In the genomic region with DNA sequence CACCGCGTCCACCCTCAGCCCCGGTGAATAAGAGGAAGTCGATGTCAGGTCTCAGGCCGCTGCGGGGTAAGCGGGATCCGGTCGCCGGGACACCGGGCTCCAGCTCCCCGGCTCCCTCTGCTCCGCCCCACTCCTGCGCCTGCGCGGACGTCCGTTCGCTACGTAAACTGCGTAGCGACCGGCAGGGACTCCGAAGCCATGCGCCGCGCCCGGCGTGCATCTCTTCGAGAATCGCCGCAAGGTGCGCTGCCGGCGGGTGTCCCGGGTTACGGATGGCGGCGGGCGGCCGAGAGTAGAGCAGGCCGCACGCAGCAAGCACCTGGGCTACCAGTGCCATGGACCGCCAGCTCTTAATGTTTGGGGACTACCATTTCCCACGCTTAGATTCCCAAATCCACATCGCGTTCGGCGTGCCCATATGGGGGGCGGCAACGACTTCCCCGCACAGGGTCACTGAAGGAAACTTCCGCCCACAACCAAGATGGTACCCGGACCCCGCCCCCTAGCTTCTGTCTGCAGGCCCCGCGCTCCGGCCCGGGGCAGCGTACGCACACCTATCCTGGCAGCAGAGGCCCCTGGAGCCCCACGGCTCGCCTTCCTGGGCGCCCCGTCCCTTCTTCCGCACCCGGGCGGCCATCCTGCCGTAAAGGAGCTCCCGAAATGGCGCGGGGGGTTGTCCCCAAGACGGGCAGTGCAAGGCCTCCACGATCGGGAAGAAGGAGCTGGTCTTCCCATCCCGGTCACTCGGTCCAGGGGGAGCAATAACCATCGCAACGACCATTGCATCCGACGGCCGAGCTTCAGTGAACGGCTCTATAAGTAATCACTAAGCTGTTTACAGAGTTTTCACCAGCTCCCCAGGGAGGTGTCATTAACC, we compare ENCODE assay signal across 8 mouse cellular contexts. TPM values are rescaled to one million over a fixed set of nuclear protein-coding genes. Genes with fewer than 3 reads are reported as not detected.
DNase-seq lines count a peak whose midpoint lies in the region; ATAC-seq and TF ChIP-seq lines count a peak whose summit lies in the region.

A gene (plus strand): TSS at position 490 of the 877 bp plus-strand sequence.

- intact Hi-C loops in left cerebral cortex, adult 2 months (cut with DNase I), result loop anchor here (1.0 to 5.0 kb wide), 2 partner anchors 9 to 36 kb away; a partner anchor contains a TSS

- no peaks in the 10 kb centered on the region for H3K9me3 ChIP-seq in hindbrain, postnatal 0 days (ENCODE audit: low read length)

- TF ChIP-seq CTCF in cortical plate, adult 2 months (IDR thresholded peaks at IDR 0.05; ENCODE audit: extremely low read depth, insufficient read depth, low read length), result no peak
- no peak for TF ChIP-seq CTCF in hindbrain, postnatal 0 days (IDR thresholded peaks at IDR 0.05; ENCODE audit: low read depth)
- TF ChIP-seq CTCF in left cerebral cortex, adult 2 months (IDR thresholded peaks at IDR 0.05), result no peak; the same call in 1 of the 2 replicates

- WGBS in hindbrain, postnatal 0 days, result under 1% methylated on average over 81 of the region's 83 CpGs

- TF ChIP-seq POLR2A in cortical plate, adult 2 months (IDR thresholded peaks at IDR 0.05; ENCODE audit: extremely low read depth, insufficient read depth, low read length), result peak; percentile 43; the same call in 1 of the 2 replicates

- H3K4me1 ChIP-seq in cortical plate, adult 2 months (ENCODE audit: control insufficient read depth, insufficient read depth, low read length), result no peaks in the 10 kb centered on the region
- peaks cover 24% of the 10 kb centered on the region for H3K4me1 ChIP-seq in hindbrain, postnatal 0 days (ENCODE audit: insufficient read depth, low read length)

- peak within 1 kb of the TSS; percentile 80 for H3K9ac ChIP-seq in hindbrain, postnatal 0 days (replicated peaks; ENCODE audit: low read length)

- H3K27ac ChIP-seq in cortical plate, adult 2 months (ENCODE audit: insufficient read depth, low read length), result peak within 1 kb of the TSS; percentile 90
- H3K27ac ChIP-seq in hindbrain, postnatal 0 days, result peak within 1 kb of the TSS; percentile 91
- H3K27ac ChIP-seq in left cerebral cortex, adult 2 months, result peak within 1 kb of the TSS; percentile 97

- peak within 1 kb of the TSS; percentile 99 for H3K4me2 ChIP-seq in hindbrain, postnatal 0 days (ENCODE audit: low read depth, low read length)

- no peaks in the 10 kb centered on the region for H3K36me3 ChIP-seq in hindbrain, postnatal 0 days (ENCODE audit: insufficient read depth, low read length)

- peak; percentile 96 for DNase-seq in adipocyte (ENCODE audit: low spot score)
- DNase-seq in gastrocnemius, adult 8-10 months (ENCODE audit: low spot score in 2 of 2), result peak; percentile 86 to 88
- DNase-seq in hindbrain, postnatal 0 days (ENCODE audit: low spot score), result peak; percentile 97
- DNase-seq in left cerebral cortex, adult 2 months (ENCODE audit: extremely low spot score in 1 of 2, low spot score in 2 of 2), result peak; percentile 92 to 96
- DNase-seq in right cerebral cortex, adult 18-20 months, result peak; percentile 92
- DNase-seq in urinary bladder, adult 2 months (ENCODE audit: low spot score), result peak; percentile 98

- ATAC-seq in hindbrain, postnatal 0 days, result peak; percentile 81
- peak; percentile 86 for ATAC-seq in megakaryocyte, adult 5-6 weeks (ENCODE audit: poor library complexity, severe bottlenecking)

- no peaks in the 10 kb centered on the region for H3K27me3 ChIP-seq in hindbrain, postnatal 0 days (ENCODE audit: insufficient read depth, low read length)

- peak within 1 kb of the TSS; percentile 96 for H3K4me3 ChIP-seq in cortical plate, adult 2 months (ENCODE audit: insufficient read depth, low read length)
- peak within 1 kb of the TSS; percentile 61 for H3K4me3 ChIP-seq in hindbrain, postnatal 0 days (ENCODE audit: low read length)
- H3K4me3 ChIP-seq in left cerebral cortex, adult 2 months, result peak within 1 kb of the TSS; percentile 92

RNA-seq across cellular contexts. Expression of the gene that starts here (rescaled TPM):
- polyA plus RNA-seq in cortical plate, adult 2 months (2012; rRNA removed), result 60.4 and 66.3 TPM in 2 replicates
- total RNA-seq in gastrocnemius, adult 8-10 months (2022), result 10 to 100 TPM in 2 of 4 experiments, 1 to 10 TPM in 2; 8.2 to 11.8 (median 10.6) TPM
- 58.2 and 67.0 TPM in 2 replicates for total RNA-seq in hindbrain, postnatal 0 days (2014; rRNA removed)
- 86.6 and 88.0 TPM in 2 replicates for polyA plus RNA-seq in hindbrain, postnatal 0 days (2015; fragmentation: Nextera tagmentation; extraction: Ambion mirVana)
- total RNA-seq in left cerebral cortex, adult 2 months (2021), result 10 to 100 TPM; 34.8 to 36.2 TPM
- 16.4 and 20.3 TPM in 2 replicates for total RNA-seq in megakaryocyte, adult 5-6 weeks (2015)
- 45.2 and 67.1 TPM in 2 replicates for total RNA-seq in megakaryocyte, adult 5-6 weeks (2017)
- 67.2 and 75.9 TPM in 2 replicates for polyA plus RNA-seq in urinary bladder, adult 2 months (2012; rRNA removed)

Comparison
In these comparisons a context has a peak if more than half of its experiments do, and no peak if none do; other contexts are left out.
1. Peak in every context shown above with its lines: DNase-seq, ATAC-seq, H3K4me3 ChIP-seq and H3K27ac ChIP-seq.